Mouse (Mus musculus): Measurements from ENCODE around the gene Cracr2b.

DNA sequence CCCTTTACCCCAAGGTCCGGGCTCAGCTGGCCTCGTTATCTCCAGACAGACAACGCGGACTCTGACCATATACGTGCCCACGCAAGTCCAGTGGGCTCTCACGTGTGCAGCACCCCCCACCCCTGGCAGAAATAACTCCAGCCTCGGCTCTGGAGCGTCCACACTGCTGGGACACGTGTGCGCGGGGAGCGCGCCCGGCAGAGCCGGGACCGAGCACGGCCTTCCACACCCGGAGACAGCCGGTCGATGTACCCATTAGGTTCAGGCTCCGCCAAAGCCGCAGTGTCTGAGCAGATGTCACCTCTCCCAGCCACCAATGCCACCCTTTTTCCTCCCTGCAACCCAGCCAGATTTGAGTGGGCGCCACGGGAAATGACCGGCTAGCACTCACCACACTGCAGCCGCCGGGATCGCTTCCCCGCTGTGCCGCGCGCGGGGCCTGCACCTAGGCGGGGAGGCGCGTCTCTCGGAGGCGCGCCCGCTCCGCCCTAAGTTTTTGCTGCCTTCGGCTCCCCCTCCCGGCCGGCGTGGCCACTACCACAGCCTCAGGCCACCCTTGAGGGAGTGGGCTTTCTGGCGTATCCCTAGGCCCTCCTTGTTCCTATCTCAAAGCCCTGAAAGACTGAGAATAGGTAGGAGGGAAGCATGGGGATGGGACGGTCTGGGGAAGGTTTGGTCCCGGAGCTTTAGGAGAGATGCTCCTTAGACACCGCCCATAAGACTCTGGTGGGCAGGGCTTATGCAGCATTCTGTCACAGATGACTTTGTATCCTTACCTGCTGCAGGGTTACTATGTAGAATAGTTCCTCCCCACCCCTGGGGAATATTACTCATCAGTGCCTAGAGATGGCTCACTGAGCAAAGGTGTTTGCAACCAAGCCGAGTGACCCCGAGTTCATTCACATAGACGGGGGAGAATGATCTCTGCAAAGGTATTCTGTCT, 23.4 kb upstream of the Cracr2b start, which contains the start of gene Slc25a22:
- TF ChIP-seq TAL1 (IDR thresholded peaks at IDR 0.05; ENCODE audit: low read length) (no peak), GATA1 (IDR thresholded peaks at IDR 0.05; ENCODE audit: low read length) (no peak)

Measured in erythroblast, embryonic 14.5 days (primary cell).